Comparison of ENCODE assay signal across 23 mouse cellular contexts in genomic region chr15:7624689-7625472, GRCm38 (mm10).
"Had no signal": no experiment of that assay in that cellular context is flagged by ENCODE, and none has a peak within 500 bp of the region (broad histone marks: within the 10 kb centered on the region; RNA-seq: fewer than 3 reads in every experiment).

No protein-coding gene starts in this region.

- H3K9ac ChIP-seq: limb, embryonic 13.5 days; liver, embryonic 12.5 days; liver, embryonic 15.5 days; lung, embryonic 15.5 days; midbrain, embryonic 12.5 days; midbrain, embryonic 15.5 days; neural tube, embryonic 12.5 days; neural tube, embryonic 15.5 days; stomach, embryonic 15.5 days had no signal

- H3K36me3 ChIP-seq: limb, embryonic 13.5 days; liver, embryonic 12.5 days; liver, embryonic 15.5 days; lung, embryonic 15.5 days; midbrain, embryonic 12.5 days; midbrain, embryonic 15.5 days; neural tube, embryonic 12.5 days; neural tube, embryonic 15.5 days; stomach, embryonic 15.5 days had no signal

- H3K4me3 ChIP-seq: left cerebral cortex, adult 2 months; limb, embryonic 13.5 days; liver, embryonic 12.5 days; liver, embryonic 15.5 days; lung, embryonic 15.5 days; midbrain, embryonic 12.5 days; midbrain, embryonic 15.5 days; neural tube, embryonic 12.5 days; neural tube, embryonic 15.5 days; stomach, embryonic 15.5 days had no signal

- H3K9me3 ChIP-seq: limb, embryonic 13.5 days; liver, embryonic 12.5 days; liver, embryonic 15.5 days; lung, embryonic 15.5 days; midbrain, embryonic 12.5 days; midbrain, embryonic 15.5 days; neural tube, embryonic 12.5 days; neural tube, embryonic 15.5 days; stomach, embryonic 15.5 days had no signal

- DNase-seq: kidney, postnatal 10 days; layer of hippocampus, postnatal 36 days; liver; lung, adult 18-20 months; lung, postnatal 14 days; lung, postnatal 4 days; right cerebral cortex, adult 18-20 months; right cerebral cortex, postnatal 14 days; right cerebral cortex, postnatal 4 days; thymus, adult 18-20 months; thymus, postnatal 14 days; thymus, postnatal 4 days had no signal

- H3K27ac ChIP-seq: left cerebral cortex, adult 2 months; limb, embryonic 13.5 days; liver, embryonic 12.5 days; liver, embryonic 15.5 days; lung, embryonic 15.5 days; midbrain, embryonic 12.5 days; midbrain, embryonic 15.5 days; neural tube, embryonic 12.5 days; neural tube, embryonic 15.5 days; stomach, embryonic 15.5 days had no signal

- ATAC-seq: intestine, postnatal 0 days; liver, embryonic 12.5 days; midbrain, embryonic 15.5 days had no signal

- H3K4me1 ChIP-seq: liver, embryonic 12.5 days; liver, embryonic 15.5 days; midbrain, embryonic 12.5 days; midbrain, embryonic 15.5 days; neural tube, embryonic 12.5 days; neural tube, embryonic 15.5 days; stomach, embryonic 15.5 days had no signal

- H3K4me2 ChIP-seq: limb, embryonic 13.5 days; liver, embryonic 12.5 days; liver, embryonic 15.5 days; lung, embryonic 15.5 days; midbrain, embryonic 12.5 days; midbrain, embryonic 15.5 days; neural tube, embryonic 12.5 days; neural tube, embryonic 15.5 days; stomach, embryonic 15.5 days had no signal

- H3K27me3 ChIP-seq: limb, embryonic 13.5 days; liver, embryonic 12.5 days; liver, embryonic 15.5 days; lung, embryonic 15.5 days; midbrain, embryonic 12.5 days; midbrain, embryonic 15.5 days; neural tube, embryonic 12.5 days; neural tube, embryonic 15.5 days; stomach, embryonic 15.5 days had no signal
